Mouse (Mus musculus): ENCODE results near the gene Ptk6.

GRCm38 (mm10) chr2:181212389-181213020 is 9.9 kb upstream of the Ptk6 start:
- TF ChIP-seq SIN3A (IDR thresholded peaks at IDR 0.05; ENCODE audit: low read length) (no peak), ZC3H11A (IDR thresholded peaks at IDR 0.05; ENCODE audit: low read depth, low read length) (no peak), NELFE (IDR thresholded peaks at IDR 0.05; ENCODE audit: low read depth, low read length) (no peak), EP300 (IDR thresholded peaks at IDR 0.05; ENCODE audit: low read depth in 1 of 2, low read length in 2 of 2) (no peak), CHD1 (IDR thresholded peaks at IDR 0.05; ENCODE audit: low read depth, low read length) (no peak), SMC3 (IDR thresholded peaks at IDR 0.05; ENCODE audit: low read depth, low read length) (no peak), MAX (IDR thresholded peaks at IDR 0.05; ENCODE audit: low read length) (no peak), TAL1 (IDR thresholded peaks at IDR 0.05; ENCODE audit: low read length) (no peak), RCOR1 (IDR thresholded peaks at IDR 0.05; ENCODE audit: low read depth, low read length) (no peak), CTCF (IDR thresholded peaks at IDR 0.05 in 2 of 3, conservative IDR thresholded peaks at IDR 0.05 in 1 of 3; ENCODE audit: control insufficient read depth in 1 of 3, insufficient read depth in 1 of 3, low read depth in 2 of 3, low read length in 3 of 3, poor library complexity in 1 of 3, severe bottlenecking in 1 of 3) (no peak), GABPA (IDR thresholded peaks at IDR 0.05; ENCODE audit: low read depth, low read length) (no peak), POLR2A (IDR thresholded peaks at IDR 0.05; ENCODE audit: control insufficient read depth in 1 of 2, insufficient read depth in 1 of 2, low read depth in 1 of 2, low read length in 2 of 2, poor library complexity in 1 of 2) (no peak), MEF2A (IDR thresholded peaks at IDR 0.05; ENCODE audit: extremely low read depth, insufficient replicate concordance, low read depth, low read length, poor library complexity, severe bottlenecking) (no peak)
